Mouse (Mus musculus) lung, postnatal 10 days (tissue): Measurements from ENCODE around the gene Zfp276.
"Not testable (repeated sequence)": the region's sequence is repeated elsewhere in the genome, so short reads cannot be mapped to it uniquely, and the experiment has no call there.

Experiments used
- DNase-seq: peaks from one replicate; pipeline ENCODE4 v3.0.0; 2021

The Zfp276 gene

DNA sequence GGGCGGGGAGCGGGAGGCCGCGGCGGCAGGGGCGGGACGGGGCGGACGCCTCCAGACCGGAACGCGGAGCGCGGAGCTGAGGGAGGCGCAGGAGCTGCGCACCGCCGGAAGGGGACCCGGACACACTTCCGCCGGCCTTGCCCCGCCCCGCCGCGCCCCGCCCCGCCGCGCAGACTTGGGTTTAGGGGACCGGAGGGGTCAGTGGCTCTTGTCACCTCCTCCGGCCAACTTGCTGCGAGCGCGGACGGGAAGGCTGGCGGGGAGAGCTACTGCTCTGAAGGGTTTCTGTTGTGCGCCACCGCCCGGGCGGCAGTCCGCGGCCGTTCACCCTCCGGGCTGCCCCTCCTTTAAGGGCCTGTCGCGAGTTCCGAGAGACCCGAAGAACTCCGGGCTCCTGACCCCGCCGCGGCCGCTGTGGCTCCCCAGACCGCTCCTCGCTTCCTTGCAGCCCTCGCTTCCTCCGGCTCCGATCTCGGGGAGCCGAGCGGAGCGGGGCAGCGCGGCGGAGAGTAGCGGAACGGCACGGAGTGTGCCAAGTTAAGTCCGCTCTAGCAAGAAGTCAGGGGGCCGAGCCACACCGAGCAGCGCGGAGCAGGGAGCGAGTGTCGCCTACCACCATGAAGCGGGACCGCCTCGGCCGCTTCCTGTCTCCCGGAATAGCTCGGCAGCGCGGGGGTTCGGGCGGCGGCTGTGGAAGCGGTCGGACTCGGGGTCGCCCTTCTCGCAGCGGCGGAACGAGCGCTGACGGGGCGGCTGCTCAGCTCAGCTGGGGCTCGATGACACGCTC is at the start of gene Zfp276, which contains the start of gene Vps9d1:
Gene Zfp276 (plus strand): TSS at position 97 of the 787 bp plus-strand sequence.
Gene Vps9d1 (minus strand): TSS at position 250 of the 787 bp plus-strand sequence.
- DNase-seq: peak; percentile 91

DNA sequence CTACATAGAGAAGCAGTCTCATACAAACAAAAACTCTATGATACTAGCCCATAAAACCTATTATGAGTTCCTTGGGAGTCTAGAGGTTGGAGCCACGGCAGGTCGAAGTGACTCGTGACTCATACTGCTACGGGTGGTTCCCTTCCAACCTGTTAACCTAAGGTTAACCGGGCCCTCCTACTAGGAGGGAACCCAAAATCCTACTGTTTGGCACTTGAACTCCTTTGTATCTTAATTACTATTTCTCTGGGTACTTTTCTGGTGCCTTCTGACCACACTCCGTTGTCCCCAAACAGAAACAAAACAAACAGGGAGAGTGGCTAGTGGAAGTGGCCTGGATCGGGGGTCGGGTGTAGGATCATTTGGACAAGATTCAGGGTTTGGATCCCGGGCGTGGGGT is 42.1 kb upstream of the Zfp276 start:
- DNase-seq: no peak

DNA sequence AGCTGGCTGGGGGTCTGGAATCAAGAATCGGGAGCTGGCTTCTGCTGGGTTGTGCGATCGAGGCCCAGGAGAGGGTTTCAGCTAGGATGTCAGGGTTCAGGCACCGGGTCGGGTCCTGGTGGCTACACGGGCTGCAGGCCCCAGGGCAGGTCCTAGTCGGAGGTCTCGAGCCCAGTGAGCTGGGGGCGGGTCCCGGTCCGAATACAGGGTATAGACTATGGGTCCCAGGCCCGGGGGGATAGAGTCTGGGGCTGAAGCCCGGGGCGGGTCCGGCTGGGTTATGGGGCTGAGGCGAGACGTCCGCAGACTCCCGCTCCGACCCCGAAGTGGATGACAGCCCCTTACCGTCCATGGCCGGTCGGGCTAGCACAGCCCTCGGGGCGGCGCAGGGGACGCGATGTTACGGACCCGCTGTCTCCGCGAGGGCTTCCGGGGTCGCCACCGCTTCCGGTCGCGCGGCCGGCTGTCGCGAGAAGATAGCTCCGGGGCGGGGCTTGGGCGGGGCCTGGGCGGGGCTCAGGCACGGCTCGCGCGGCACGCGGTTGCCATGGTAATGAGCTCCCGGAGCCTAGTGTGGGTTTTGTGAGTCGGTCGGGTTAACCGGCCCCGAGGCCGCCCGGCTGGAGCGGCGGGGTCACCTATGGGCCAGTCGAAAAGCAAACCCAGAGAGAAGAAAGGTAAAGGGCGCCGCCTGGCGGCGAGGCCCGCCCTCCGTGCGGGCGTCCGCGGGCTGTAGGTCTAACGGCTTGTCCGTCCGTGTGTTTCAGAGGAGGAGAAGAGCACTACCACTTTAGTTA is 41.5 kb upstream of the Zfp276 start, which contains the start of the genes Chmp1a and Spata33:
Gene Chmp1a (minus strand): TSS at position 443 of the 797 bp plus-strand sequence.
Gene Spata33 (plus strand): TSS at position 512 of the 797 bp plus-strand sequence.
- peak; percentile 92 for DNase-seq

- DNase-seq: no peak
Measured at GRCm38 (mm10) chr8:123213118-123213772, 40.8 kb upstream of the Zfp276 start.

- no peak for DNase-seq
Measured at GRCm38 (mm10) chr8:123215430-123215829, 38.6 kb upstream of the Zfp276 start.

GRCm38 (mm10) chr8:123220917-123221316 is 33.1 kb upstream of the Zfp276 start:
- no peak for DNase-seq

DNA sequence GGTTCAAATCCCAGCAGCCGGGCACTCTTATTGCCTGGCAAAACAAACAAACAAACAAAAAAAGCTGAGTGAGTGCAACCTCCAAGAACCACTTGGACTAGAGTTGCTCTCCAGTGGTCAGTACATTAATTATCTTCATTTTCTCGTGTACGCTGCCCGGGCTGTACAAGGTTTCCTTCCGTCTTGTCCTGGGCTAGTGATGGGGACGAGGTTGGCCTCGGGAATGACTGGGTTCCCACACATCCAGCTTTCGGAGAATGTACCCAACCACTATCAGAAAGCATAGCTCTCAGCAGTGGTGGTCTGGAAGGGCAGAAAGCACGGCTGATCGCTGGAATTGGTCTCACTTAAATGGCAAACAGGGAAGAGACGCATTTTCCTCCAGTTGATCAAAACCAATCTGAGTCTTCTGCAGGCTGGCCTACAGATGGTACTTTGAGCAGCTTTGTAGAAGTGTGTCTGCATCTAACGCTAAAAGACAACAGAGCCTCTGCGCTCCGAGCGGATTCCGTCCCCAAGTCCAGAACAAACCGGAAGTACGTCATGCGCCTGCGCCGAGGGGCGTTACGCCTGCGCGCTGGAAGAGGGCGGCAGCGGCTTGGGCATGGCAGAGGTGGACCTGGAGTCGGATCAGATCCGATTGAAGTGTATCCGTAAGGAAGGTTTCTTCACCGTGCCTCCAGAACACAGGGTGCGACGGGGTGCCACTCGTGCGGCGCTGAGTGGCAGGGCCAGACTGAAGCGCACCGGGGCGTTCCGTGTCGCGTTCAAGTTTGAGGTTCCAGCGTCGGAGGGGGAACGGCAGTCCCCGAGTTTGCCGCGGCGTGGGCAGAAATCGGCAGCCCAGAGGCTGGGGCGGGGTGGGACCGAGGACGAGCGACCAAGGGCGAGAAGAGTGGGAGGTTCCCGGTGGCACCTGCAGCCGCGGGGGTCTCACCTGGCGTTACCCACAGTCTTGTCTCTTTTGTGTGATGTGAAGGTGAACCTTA is 29.4 kb upstream of the Zfp276 start, which contains the start of gene Cdk10:
Gene Cdk10 (plus strand): TSS at position 565 of the 989 bp plus-strand sequence.
- peak; percentile 96 for DNase-seq

DNA sequence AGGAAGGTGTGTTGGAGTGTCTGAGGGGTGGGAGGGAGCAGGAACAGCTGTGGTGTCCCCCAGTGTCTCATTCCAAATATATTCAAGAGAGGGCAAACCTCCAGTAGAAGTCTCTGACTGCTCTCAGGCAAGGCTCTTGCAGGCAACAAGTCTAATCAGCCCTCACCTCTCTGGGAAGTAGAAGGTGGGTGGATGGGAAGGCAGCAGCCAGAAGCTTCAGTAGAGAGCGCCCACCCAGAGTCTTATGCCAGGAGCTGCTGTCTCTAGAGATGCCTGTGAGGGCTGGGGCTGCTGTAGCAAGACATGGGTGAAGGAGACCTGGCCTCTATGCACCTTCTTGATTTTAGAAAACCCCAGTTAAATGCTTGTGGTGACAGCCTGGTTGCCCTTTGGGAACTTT is 25.6 kb upstream of the Zfp276 start:
- no peak for DNase-seq

DNA sequence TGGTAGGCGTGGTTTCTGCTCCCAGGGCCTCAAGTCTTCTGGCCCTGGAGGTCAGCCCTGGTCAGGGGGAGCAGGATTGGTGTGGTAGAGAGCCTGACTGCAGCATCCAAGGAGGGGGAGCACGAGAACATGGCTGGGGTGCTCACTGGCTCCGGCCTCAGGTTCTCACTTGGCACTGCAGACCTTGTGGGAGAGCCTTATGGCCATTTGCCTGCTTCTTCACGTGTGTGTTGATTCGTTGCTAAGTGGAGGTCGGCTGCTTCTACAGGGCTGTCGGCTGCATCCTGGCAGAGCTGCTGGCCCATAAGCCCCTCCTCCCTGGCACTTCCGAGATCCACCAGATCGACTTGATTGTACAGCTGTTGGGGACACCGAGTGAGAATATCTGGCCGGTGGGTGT is 23.7 kb upstream of the Zfp276 start:
- not testable (repeated sequence) for DNase-seq

- peak; percentile 35 for DNase-seq
Measured at GRCm38 (mm10) chr8:123231742-123232141, 22.3 kb upstream of the Zfp276 start.

DNA sequence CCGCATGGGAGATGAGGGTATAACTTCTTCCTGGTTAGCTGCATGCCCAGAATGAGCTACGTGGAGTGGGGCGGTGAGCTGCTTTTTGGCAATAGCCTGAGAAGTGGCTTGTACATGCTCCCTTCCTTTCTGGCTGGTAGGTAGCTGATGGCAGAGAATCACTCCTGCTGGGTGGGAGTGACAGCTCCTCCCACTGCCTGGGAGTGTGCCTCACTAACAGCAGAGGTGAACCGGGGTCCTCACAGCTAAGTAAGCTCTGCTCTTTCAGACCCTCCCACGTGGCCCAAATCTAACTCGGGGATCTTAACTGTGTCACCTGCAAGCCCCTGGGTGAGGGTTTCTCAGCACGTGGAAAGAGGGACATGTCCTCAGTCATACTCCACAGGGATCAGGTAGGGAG is 21.4 kb upstream of the Zfp276 start:
- no peak for DNase-seq

DNA sequence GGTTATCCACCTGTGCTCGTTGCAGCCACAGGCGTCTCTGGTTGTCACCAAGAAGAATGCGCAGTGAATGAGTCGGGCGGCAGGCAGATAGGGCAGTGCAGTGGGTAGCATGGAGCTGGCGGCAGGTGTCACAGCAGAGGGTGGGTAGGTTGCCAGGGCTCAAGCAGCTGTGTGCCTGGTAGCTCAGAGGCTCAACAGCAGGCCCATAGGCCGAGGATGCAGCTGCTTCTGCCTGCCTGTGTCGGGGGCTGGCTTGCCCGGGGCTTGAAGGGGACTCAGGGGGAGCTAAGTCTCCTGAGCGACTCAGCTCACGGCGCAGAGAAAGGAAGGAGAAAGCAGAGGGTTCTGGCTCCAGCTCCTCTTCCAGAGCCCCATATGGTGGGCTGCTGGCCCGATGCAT is 20.7 kb upstream of the Zfp276 start:
- DNase-seq: no peak

- DNase-seq: no peak
Measured at GRCm38 (mm10) chr8:123233760-123234159, 20.2 kb upstream of the Zfp276 start.

DNA sequence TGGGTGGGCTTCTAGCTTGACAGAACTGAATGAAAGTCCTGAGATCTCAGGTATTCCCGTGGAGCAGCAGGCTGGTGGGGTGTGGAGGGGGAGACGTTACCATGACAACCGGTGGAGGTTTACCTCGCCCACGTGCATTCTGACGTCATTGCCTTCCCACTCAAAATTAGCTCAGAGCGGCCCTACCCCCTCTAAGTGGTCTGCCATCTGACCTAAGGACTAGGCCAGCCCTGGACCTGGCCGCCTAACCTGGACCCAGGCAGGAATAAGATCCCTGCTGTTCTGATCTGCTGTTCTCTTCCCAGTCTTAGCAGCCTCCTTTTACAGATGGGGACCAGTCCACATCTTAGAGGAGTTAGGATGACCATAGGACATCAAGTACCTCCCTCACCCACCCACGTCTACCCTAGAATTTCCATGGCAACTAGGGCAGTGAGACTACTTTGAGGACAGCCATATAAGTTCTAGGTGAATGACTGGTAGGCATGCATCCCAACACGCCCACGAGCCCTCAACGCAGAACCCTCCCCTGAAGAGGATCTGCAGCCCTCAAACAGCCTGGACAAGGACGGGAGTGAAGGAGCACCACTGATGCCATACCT is 19.0 kb upstream of the Zfp276 start:
- no peak for DNase-seq

DNA sequence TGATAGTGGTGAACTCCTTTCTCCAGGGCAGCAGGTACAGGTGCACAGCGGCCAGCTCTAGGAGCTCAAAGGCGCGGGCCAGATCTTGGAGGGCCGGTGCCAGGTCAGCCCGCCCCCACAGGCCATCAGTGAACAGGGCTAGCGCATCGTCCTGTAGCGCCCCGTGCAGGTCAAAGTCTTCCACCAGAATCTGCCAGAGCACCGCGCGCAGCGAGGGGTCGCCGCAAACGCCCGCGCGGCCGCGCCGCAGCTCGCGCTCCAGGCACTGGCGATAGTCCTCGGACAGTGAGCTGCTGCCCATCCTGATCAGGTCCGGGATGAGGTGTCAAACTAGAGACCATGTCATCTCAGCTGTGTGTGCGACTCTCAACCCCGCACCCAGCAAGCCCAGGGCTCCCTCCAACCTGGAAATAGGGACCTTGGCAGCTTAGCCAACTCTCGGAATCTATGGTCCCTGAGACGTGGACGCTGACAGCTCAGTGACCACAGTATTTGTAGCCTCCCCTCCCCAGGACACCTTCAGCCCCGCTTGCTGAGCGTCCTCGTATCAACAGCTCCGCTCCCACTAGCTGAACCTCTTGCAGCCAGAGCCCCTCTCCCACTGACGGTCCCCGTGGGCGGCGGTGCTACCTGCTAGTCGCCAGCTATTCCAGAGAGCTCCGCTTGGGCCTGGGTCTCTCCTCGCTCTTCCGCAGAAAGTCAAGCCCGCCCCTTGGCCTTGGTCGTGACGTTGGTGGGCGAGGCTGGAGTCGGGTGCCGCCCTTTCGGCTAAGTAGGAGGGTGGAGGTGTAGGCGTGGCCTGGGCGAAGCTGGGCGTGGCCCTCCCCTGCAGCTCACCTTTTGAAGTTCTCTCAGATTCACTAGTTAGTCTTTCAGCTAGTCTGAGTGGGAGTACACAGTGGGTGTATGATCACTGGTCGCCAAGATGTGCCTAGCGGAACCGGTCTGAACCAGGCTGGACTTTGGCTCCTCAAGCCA is 18.2 kb upstream of the Zfp276 start, which contains the start of gene Spata2l:
Gene Spata2l (minus strand): TSS at position 714 of the 978 bp plus-strand sequence.
- peak; percentile 90 for DNase-seq

GRCm38 (mm10) chr8:123239398-123239797 is 14.6 kb upstream of the Zfp276 start:
- no peak for DNase-seq

GRCm38 (mm10) chr8:123242107-123242923 is 11.7 kb upstream of the Zfp276 start:
- DNase-seq: no peak

DNA sequence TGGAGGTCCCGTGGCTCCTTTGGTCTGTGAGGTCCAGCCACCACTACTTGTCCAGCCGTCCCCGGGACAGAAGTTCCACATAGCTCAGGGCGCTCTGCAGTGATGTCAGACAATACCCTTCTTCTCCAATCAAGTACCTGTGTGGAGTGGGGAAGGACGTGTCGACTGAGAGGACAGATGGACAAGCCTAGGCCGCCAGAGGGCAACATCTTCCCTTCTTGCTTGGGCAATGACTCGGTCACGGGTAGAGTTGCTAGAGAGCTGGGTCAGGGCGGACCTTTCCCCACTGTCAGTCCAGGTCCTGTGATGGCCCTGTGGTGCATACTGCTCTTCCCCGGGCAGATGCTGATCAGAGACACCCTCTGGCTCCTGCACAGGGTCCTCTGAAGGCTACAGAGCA is 10.9 kb upstream of the Zfp276 start:
- no peak for DNase-seq

- DNase-seq: no peak
Measured at GRCm38 (mm10) chr8:123244382-123244781, 9.6 kb upstream of the Zfp276 start.
